Mouse (Mus musculus) lung, postnatal 0 days (tissue): ENCODE results near the gene Gngt1.

Experiments used
- CTCF ChIP-seq: IDR thresholded peaks from 2 replicates; pipeline ENCODE4 v1.5.1; 2016; ENCODE audit warnings: antibody characterized with exemption, mild to moderate bottlenecking
- EP300 ChIP-seq: IDR thresholded peaks from 2 replicates; pipeline ENCODE4 v1.6.1; 2016; ENCODE audit warnings: antibody characterized with exemption, mild to moderate bottlenecking, control low read depth

- no peak for TF ChIP-seq CTCF
- TF ChIP-seq EP300: no peak
Observed at GRCm38 (mm10) chr6:4009548-4009947, 16.0 kb downstream of the Gngt1 start.
